Mouse (Mus musculus) stomach, postnatal 0 days (tissue): ENCODE data around the gene Zfp286. TPM values are rescaled to one million over a fixed set of nuclear protein-coding genes. Genes with fewer than 3 reads are reported as not detected.

ENCODE experiments used
- ATAC-seq: fragments of 200-750 bp; cut with Nextera tagmentation; 2 replicates; pipeline ENCODE4 v1.8.0; 2017; ENCODE audit not compliant: low FRiP score, low TSS enrichment
- DNase-seq: peaks from one replicate; pipeline ENCODE4 v3.0.0-alpha.2; 2016; ENCODE audit warnings: low spot score
- H3K27ac ChIP-seq: fragments of 300-500 bp; sonication (generic); replicated peaks from 2 replicates; pipeline ENCODE4 v1.5.1; 2014; ENCODE audit warnings: mild to moderate bottlenecking, control low read depth
- H3K27me3 ChIP-seq: fragments of 300-500 bp; sonication (generic); 2 replicates; pipeline ENCODE4 v1.6.1; 2014; ENCODE audit warnings: low read length; ENCODE audit not compliant: control insufficient read depth, insufficient read depth
- H3K36me3 ChIP-seq: fragments of 300-500 bp; sonication (generic); 2 replicates; pipeline ENCODE4 v1.6.1; 2014; ENCODE audit warnings: low read length, mixed read lengths; ENCODE audit not compliant: control insufficient read depth, insufficient read depth
- H3K4me1 ChIP-seq: fragments of 300-500 bp; sonication (generic); replicated peaks from 2 replicates; pipeline ENCODE4 v1.6.1; 2014; ENCODE audit warnings: antibody characterized with exemption; ENCODE audit not compliant: control insufficient read depth, insufficient read depth
- H3K4me2 ChIP-seq: fragments of 300-500 bp; sonication (generic); replicated peaks from 2 replicates; pipeline ENCODE4 v1.6.1; 2014; ENCODE audit warnings: low read depth, mild to moderate bottlenecking, control low read depth, moderate library complexity
- H3K4me3 ChIP-seq: fragments of 300-500 bp; sonication (generic); 2 replicates; pipeline ENCODE4 v1.5.1; 2014; ENCODE audit warnings: low read depth, low read length, control low read depth
- H3K9ac ChIP-seq: fragments of 300-500 bp; sonication (generic); 2 replicates; pipeline ENCODE4 v1.6.1; 2014; ENCODE audit warnings: mild to moderate bottlenecking, low read length, control low read depth, mixed read lengths
- H3K9me3 ChIP-seq: fragments of 300-500 bp; sonication (generic); 2 replicates; pipeline ENCODE4 v1.6.1; 2016; ENCODE audit warnings: low read length; ENCODE audit not compliant: control insufficient read depth
- CTCF ChIP-seq: IDR thresholded peaks from 2 replicates; pipeline ENCODE4 v1.5.1; 2016; ENCODE audit warnings: antibody characterized with exemption, low read depth, mild to moderate bottlenecking, moderate library complexity
- EP300 ChIP-seq: optimal IDR thresholded peaks from 2 replicates; pipeline ENCODE3; 2016; ENCODE audit warnings: antibody characterized with exemption
- WGBS: fragments of 180-500 bp; shearing (Covaris S2); extraction: QIAGEN DNeasy Blood & Tissue Kit; methylation state at CpG from one replicate; pipeline ENCODE4 v1.1.7; 2014; 5-methylcytosine and 5-hydroxymethylcytosine counted together
- polyA plus RNA-seq: library from polyadenylated mRNA; unstranded; fragments of >200 nt; fragmentation: Nextera tagmentation; extraction: Ambion mirVana; gene quantifications from 2 replicates; pipeline ENCODE4 v1.2.1, GENCODE M21; 2015

The Zfp286 gene
- polyA plus RNA-seq, 1 experiment from 2014 or later: 4.6 TPM

GRCm38 (mm10) chr11:62819059-62819686 lies 29.9 kb upstream of the Zfp286 start:
- ATAC-seq (no peak), DNase-seq (no peak)
- 88% methylated on average over 8 of the region's 8 CpGs for WGBS
- no peaks in the 10 kb centered on the region for H3K9me3 ChIP-seq
- no peaks in the 10 kb centered on the region for H3K36me3 ChIP-seq
- no peak overlapping the region for H3K4me3 ChIP-seq
- H3K27ac ChIP-seq: no peak overlapping the region; the same call in 1 of the 2 replicates
- H3K4me2 ChIP-seq: no peak overlapping the region
- no peaks in the 10 kb centered on the region for H3K27me3 ChIP-seq
- H3K4me1 ChIP-seq: no peaks in the 10 kb centered on the region
- H3K9ac ChIP-seq: no peak overlapping the region
- TF ChIP-seq CTCF: no peak
- TF ChIP-seq EP300: no peak

GRCm38 (mm10) chr11:62816591-62816990 lies 27.3 kb upstream of the Zfp286 start:
- Histone ChIP-seq H3K9me3 (no peaks in the 10 kb centered on the region), H3K36me3 (no peaks in the 10 kb centered on the region), H3K4me1 (no peaks in the 10 kb centered on the region), H3K27me3 (no peaks in the 10 kb centered on the region), H3K27ac (no peak overlapping the region), H3K9ac (no peak overlapping the region), H3K4me2 (no peak overlapping the region), H3K4me3 (no peak overlapping the region)
- DNase-seq: no peak
- WGBS: 34% methylated on average over 6 of the region's 6 CpGs
- ATAC-seq: no peak
- TF ChIP-seq CTCF (no peak), EP300 (no peak)

- Histone ChIP-seq H3K4me3 (no peak overlapping the region), H3K36me3 (no peaks in the 10 kb centered on the region), H3K4me2 (no peak overlapping the region), H3K27me3 (no peaks in the 10 kb centered on the region), H3K4me1 (no peaks in the 10 kb centered on the region), H3K27ac (no peak overlapping the region), H3K9ac (no peak overlapping the region), H3K9me3 (no peaks in the 10 kb centered on the region)
- 88% methylated on average over 1 of the region's 1 CpGs for WGBS
- ATAC-seq (no peak), DNase-seq (no peak)
- TF ChIP-seq CTCF: no peak
- no peak for TF ChIP-seq EP300
Observed at GRCm38 (mm10) chr11:62815438-62815837, 26.2 kb upstream of the Zfp286 start.

GRCm38 (mm10) chr11:62814625-62815024 lies 25.4 kb upstream of the Zfp286 start:
- H3K9me3 ChIP-seq: no peaks in the 10 kb centered on the region
- TF ChIP-seq EP300 (no peak), CTCF (no peak)
- WGBS: 42% methylated on average over 4 of the region's 4 CpGs
- H3K4me2 ChIP-seq: no peak overlapping the region
- H3K27me3 ChIP-seq: no peaks in the 10 kb centered on the region
- no peak overlapping the region for H3K9ac ChIP-seq
- no peaks in the 10 kb centered on the region for H3K36me3 ChIP-seq
- no peak overlapping the region for H3K4me3 ChIP-seq
- 0 out of 2 replicates have a peak overlapping the region, but pooled peaks have one; percentile 40 for H3K27ac ChIP-seq
- H3K4me1 ChIP-seq: no peaks in the 10 kb centered on the region
- DNase-seq (no peak), ATAC-seq (peak; percentile 28; the same call in 1 of the 2 replicates)

- Histone ChIP-seq H3K27me3 (no peaks in the 10 kb centered on the region), H3K9ac (no peak overlapping the region), H3K4me3 (no peak overlapping the region), H3K9me3 (no peaks in the 10 kb centered on the region), H3K36me3 (no peaks in the 10 kb centered on the region), H3K4me1 (no peaks in the 10 kb centered on the region), H3K4me2 (no peak overlapping the region), H3K27ac (no peak overlapping the region)
- peak; percentile 69 for DNase-seq
- peak; percentile 92 for ATAC-seq
- no peak for TF ChIP-seq EP300
- TF ChIP-seq CTCF: no peak
- 51% methylated on average over 6 of the region's 6 CpGs for WGBS
Observed at GRCm38 (mm10) chr11:62813970-62814624, 24.8 kb upstream of the Zfp286 start.

- no peak overlapping the region for H3K4me2 ChIP-seq
- H3K9me3 ChIP-seq: no peaks in the 10 kb centered on the region
- H3K36me3 ChIP-seq: no peaks in the 10 kb centered on the region
- no peak overlapping the region for H3K9ac ChIP-seq
- no peak for DNase-seq
- H3K27me3 ChIP-seq: no peaks in the 10 kb centered on the region
- H3K4me3 ChIP-seq: no peak overlapping the region
- no peak overlapping the region for H3K27ac ChIP-seq
- no peaks in the 10 kb centered on the region for H3K4me1 ChIP-seq
- no peak for TF ChIP-seq EP300
- no peak for TF ChIP-seq CTCF
- WGBS: 13% methylated on average over 1 of the region's 1 CpGs
- no peak for ATAC-seq
Observed at GRCm38 (mm10) chr11:62813497-62813896, 24.2 kb upstream of the Zfp286 start.
